In genomic region chr9:72766789-72767349, GRCm38 (mm10) we compare ENCODE assay signal across 8 mouse cellular contexts. TPM values are rescaled to one million over a fixed set of nuclear protein-coding genes. Genes with fewer than 3 reads are reported as not detected.
A peak's percentile ranks its signal among the peaks of the same experiment; 100 is the strongest.
DNase-seq lines count a peak whose midpoint lies in the region; ATAC-seq and TF ChIP-seq lines count a peak whose summit lies in the region.

No protein-coding gene starts in this region.

- H3K4me2 ChIP-seq in hindbrain, embryonic 14.5 days (replicated peaks): peak overlapping the region; percentile 64

- CTCF ChIA-PET in Patski (lab: Charles Lee): interaction anchor here (0.7 to 2.4 kb wide), 23 partner anchors 10 to 169 kb away, joined by 3 to 32 read pairs (median 4); no protein-coding TSS in a partner anchor

- H3K4me1 ChIP-seq in hindbrain, embryonic 14.5 days (replicated peaks; ENCODE audit: control insufficient read depth, insufficient read depth, low read length): peaks cover 6% of the 10 kb centered on the region; the same call in 1 of the 2 replicates

- 1% methylated on average over 17 of the region's 17 CpGs for WGBS in hindbrain, embryonic 14.5 days

- H3K27ac ChIP-seq in hindbrain, embryonic 14.5 days: peak overlapping the region; percentile 66

- no peak for DNase-seq in Patski (ENCODE audit: low read depth, low spot score)
- DNase-seq in cerebellum, postnatal 10 days: peak; percentile 96 to 98
- peak; percentile 93 to 97 for DNase-seq in frontal cortex, postnatal 36 days (ENCODE audit: low spot score in 2 of 2)
- peak; percentile 92 for DNase-seq in hindbrain, embryonic 14.5 days (ENCODE audit: low spot score)
- peak; percentile 81 to 98 for DNase-seq in layer of hippocampus, postnatal 25 days (ENCODE audit: extremely low spot score in 1 of 2, low spot score in 1 of 2)
- DNase-seq in lung, postnatal 14 days: peak; percentile 93
- peak; percentile 93 for DNase-seq in retina, postnatal 1 day
- DNase-seq in thymus, postnatal 4 days: peak; percentile 96

- no peaks in the 10 kb centered on the region for H3K36me3 ChIP-seq in hindbrain, embryonic 14.5 days (replicated peaks; ENCODE audit: control insufficient read depth, insufficient read depth)

- H3K4me3 ChIP-seq in hindbrain, embryonic 14.5 days (replicated peaks; ENCODE audit: low read length): peak overlapping the region; percentile 28

- peak; percentile 94 for TF ChIP-seq CTCF in Patski (IDR thresholded peaks at IDR 0.05)

- POLR2A ChIA-PET in Patski (lab: Charles Lee): no interaction called here

- no peaks in the 10 kb centered on the region for H3K9me3 ChIP-seq in hindbrain, embryonic 14.5 days (ENCODE audit: control insufficient read depth, low read length)

- H3K27me3 ChIP-seq in Patski: no peaks in the 10 kb centered on the region
- no peaks in the 10 kb centered on the region for H3K27me3 ChIP-seq in hindbrain, embryonic 14.5 days (ENCODE audit: control insufficient read depth, insufficient read depth, low read length)

- in situ Hi-C loops in Patski (cut with MboI; ENCODE audit: low pct_unique_long_range_greater_than_20kb): loop anchor here (5.0 to 10.0 kb wide), 2 partner anchors 115 to 328 kb away; no protein-coding TSS in a partner anchor

- peak overlapping the region; percentile 63 for H3K9ac ChIP-seq in hindbrain, embryonic 14.5 days

- peak; percentile 60 for ATAC-seq in Patski
- peak; percentile 80 for ATAC-seq in hindbrain, embryonic 14.5 days (ENCODE audit: low FRiP score)

RNA-seq across cellular contexts. Expression of gene Prtg, which starts 39.8 kb away (rescaled TPM):
- polyA plus RNA-seq in Patski (2021): 2.1 TPM
- polyA plus RNA-seq in hindbrain, embryonic 14.5 days (2014; fragmentation: Nextera tagmentation; extraction: Ambion mirVana): 0.82 and 0.98 TPM in 2 replicates
- total RNA-seq in layer of hippocampus, postnatal 25 days (2021): 1 to 10 TPM; 1.6 to 2.2 TPM
